Mouse (Mus musculus) cortical plate, adult 2 months (tissue): Measurements from ENCODE around the gene Ms4a4b.
"Not testable (repeated sequence)": the region's sequence is repeated elsewhere in the genome, so short reads cannot be mapped to it uniquely, and the experiment has no call there.

Experiments used
- CTCF ChIP-seq: fragments of 200-500 bp; IDR thresholded peaks from 2 replicates; pipeline ENCODE4 v1.5.1; 2011; ENCODE audit warnings: mild to moderate bottlenecking, control low read depth, low read length; ENCODE audit not compliant: insufficient read depth; ENCODE audit errors: extremely low read depth
- POLR2A ChIP-seq: fragments of 200-500 bp; IDR thresholded peaks from 2 replicates; pipeline ENCODE4 v1.6.1; 2011; ENCODE audit warnings: mild to moderate bottlenecking, low read length, control low read depth; ENCODE audit not compliant: insufficient read depth; ENCODE audit errors: extremely low read depth

GRCm38 (mm10) chr19:11468361-11468760, 25.0 kb downstream of the Ms4a4b start:
- TF ChIP-seq CTCF, POLR2A: not testable (repeated sequence)
